Mouse (Mus musculus): ENCODE results near the gene Abcb8.
A peak's percentile ranks its signal among the peaks of the same experiment; 100 is the strongest.
"Not testable (repeated sequence)": the region's sequence is repeated elsewhere in the genome, so short reads cannot be mapped to it uniquely, and the experiment has no call there.

Abcb8 gene

DNA sequence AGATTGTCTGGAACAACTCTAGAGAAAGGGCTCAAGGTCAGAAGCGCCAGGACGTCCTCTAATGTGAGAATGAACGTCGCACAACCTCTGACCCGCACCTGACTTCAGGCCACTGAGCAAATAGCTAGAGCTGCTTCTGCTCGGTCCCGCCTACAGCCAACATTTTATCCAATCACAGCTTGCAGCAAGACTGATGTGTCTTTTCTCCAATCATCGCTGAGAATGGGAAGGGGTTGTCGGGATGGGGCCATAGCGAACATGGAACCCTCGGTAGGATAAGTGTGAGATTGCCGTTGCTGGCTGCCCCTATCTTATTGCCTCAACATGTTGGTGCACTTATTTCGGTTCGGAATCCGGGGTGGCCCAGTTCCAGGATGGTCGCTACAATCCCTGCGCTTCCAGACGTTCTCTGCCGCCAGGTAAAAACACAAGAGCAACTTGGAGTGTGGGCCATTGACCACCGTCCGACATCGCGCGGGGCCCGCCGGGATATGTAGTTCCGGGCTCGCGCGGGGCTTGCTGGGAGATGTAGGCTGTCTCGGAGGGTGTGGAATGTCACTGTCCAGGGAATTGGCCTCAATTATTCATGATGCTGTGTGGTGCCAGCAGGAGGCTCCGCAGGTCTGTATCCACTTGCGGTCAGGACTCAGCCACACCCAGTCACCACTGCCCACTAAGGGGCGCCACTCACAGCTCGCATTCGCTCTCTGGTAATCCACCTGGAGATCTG lies 867 bp downstream of the Abcb8 start:
- peak; percentile 94 for DNase-seq (ENCODE audit: low spot score in 2 of 2)

DNA sequence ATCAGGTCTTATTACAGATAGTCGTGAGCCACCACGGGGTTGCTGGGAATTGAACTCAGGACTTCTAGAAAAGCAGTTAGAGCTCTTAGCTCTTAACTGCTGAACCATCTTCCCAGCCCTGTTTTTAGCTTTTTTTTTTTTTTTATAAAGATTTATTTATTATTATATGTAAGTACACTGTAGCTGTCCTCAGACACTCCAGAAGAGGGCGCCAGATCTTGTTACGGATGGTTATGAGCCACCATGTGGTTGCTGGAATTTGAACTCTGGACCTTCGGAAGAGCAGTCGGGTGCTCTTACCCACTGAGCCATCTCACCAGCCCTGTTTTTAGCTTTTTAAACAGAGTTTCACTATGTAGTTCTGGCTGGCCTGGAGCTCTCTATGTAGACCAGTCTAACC lies 2.8 kb downstream of the Abcb8 start:
- not testable (repeated sequence) for DNase-seq (ENCODE audit: low spot score in 2 of 2)

DNA sequence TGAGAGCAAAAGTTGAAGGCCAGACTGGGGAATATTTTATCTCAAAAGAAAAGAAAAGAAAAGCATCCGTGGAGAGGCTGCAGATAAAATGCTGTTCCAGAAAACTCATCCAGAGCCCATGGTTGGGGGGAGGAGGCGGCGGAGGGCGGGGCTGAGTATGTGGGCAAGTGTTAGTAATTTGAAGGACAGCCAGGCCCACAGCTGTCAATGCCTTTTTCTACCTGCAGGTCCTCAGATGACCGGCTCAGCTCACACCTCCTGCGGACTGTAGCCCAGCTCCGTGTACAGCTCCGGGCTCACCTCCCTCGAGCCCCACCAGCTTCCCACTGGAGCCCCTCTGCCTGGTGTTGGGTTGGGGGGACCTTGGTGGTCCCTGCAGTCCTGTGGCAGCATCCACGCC lies 6.2 kb downstream of the Abcb8 start:
- DNase-seq (ENCODE audit: low spot score in 2 of 2), result no peak

DNA sequence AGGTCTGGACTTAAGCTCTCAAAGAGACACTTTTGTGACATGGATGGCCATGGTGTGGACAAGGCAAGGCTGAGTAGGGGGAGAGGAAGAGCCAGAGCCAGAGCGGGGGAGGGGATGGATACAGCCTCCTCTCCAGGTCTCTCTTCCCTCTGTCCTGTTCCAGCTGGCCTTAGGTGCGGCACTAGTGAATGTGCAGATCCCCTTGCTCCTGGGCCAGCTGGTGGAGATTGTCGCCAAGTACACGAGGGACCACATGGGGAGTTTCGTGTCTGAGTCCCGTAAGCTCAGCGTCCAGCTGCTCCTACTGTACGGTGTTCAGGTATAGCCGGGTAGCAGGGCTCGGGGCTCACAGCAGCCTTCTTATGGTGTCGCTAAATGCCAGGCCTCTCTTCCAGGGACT lies 6.9 kb downstream of the Abcb8 start:
- DNase-seq (ENCODE audit: low spot score in 2 of 2), result no peak

DNA sequence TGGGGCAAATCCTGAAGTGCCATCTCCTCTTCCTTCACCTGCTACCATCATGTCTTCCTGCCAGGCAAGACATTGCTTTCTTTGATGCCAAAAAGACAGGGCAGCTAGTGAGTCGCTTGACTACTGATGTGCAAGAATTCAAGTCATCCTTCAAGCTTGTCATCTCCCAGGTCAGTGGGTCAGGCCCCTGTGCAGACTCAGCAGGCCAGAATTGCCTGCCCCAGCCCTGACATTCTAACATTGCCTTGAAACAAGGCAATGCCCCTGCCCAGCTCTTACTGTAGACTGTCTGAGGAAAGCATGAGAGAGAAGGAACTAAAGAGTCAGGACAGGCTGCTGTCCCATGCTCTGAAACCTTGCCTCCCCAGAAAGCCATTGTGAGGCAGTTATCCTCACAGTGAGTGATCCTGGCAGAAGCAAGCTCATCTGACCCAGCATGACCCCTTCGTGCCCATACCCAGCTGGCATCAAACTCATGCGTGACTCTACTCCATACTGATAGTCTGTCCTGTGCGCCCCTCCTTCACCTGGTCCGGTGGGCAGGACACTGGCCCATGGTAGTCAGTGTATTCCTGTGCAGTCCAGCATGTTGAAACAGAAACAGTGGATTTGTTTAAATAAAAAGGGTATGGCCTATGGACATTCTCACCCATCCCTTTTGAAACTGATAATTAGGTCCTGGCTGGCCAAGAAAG lies 7.6 kb downstream of the Abcb8 start:
- no peak for DNase-seq (ENCODE audit: low spot score in 2 of 2)

DNA sequence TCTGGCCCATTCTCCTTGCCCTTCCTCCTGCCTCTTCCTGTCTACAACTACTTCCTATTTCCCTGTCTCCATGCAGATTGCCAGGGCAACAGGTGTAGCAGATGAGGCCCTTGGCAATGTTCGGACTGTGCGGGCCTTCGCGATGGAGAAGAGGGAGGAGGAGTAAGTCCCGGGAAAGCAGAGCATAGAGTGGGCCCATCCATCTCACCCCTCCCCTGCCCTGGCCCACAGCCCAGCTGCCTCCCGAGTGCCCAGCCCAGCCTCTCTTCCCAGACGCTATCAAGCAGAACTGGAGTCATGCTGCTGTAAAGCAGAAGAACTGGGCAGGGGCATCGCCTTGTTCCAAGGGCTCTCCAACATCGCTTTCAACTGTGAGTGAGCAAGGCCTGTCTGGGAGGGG lies 8.5 kb downstream of the Abcb8 start:
- DNase-seq (ENCODE audit: low spot score in 2 of 2), result no peak

DNA sequence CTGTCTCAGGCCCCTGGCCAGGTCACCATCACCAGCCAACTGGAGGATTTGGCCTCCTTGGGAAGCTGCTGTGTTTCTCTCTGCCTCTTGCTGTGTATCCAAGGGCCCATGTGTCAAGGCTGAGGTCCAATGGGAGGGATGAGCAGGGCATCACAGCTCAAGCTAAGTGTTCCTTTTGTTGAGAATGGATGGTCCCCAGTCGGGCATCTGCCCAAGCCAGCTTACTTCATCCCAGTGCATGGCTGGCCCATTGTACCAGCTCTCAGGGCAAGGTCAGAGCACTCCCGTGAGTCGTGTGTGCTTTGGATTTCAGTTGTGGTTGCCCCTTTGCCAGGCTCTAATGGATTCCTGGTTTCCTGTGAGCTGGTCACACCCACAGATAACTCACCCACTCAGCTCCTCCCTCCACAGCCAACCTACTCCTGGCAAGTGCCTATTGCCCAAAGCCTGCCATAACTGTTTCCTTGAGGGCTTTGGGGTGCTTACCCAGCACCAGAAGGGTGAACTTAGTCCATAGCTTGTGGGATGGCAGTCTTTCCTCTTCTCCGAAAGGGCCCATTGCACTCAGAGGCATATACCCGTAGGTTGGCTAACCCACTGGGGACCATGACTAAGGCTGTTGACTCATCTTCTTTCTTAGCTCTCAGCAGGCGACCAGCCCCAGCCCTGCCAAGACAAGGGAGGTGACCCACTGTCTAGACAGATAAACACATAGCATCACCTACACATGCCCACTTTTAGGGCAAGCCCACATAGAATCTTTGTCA lies 11.3 kb downstream of the Abcb8 start:
- no peak for DNase-seq (ENCODE audit: low spot score in 2 of 2)

DNA sequence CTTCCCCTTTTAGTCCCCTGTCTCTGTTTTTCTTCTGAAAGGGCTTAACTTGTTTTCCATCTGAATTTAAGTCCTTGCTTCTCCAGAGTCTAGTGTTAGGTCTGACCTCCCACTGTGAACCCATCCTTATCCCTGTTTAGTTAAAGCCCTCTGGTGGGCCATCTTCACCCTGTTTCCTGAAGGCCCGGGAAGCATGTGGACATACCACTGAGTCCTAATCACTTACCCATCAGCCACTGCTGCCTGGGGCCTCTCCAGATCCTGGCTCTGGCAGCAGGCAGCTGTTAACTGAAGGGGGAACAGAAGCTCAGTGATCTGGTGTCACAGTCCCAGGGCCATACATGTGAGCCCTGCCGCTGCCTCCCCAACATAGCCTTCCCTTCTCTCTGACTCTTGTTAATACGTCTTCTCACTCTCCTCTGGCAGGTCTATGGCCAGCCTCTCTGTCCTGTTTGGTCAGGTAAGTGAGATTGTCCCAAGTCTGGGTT lies 12.0 kb downstream of the Abcb8 start:
- DNase-seq (ENCODE audit: low spot score in 2 of 2), result no peak

DNA sequence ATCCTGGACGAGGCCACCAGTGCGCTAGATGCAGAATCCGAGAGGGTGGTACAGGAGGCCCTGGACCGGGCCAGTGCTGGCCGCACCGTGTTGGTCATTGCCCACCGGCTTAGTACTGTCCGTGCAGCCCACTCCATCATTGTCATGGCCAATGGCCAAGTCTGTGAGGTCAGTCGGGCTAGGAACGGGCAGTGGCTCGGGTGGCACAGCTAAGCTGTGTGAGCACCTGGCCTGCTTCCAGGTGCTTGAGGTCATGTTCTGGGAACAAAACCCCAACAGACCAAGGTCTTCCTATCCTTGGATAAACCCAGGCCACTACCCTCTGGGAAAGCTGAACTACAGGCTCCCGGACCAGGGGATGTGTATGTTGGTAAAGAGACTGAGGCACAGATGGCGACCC lies 15.2 kb downstream of the Abcb8 start:
- no peak for DNase-seq (ENCODE audit: low spot score in 2 of 2)

DNA sequence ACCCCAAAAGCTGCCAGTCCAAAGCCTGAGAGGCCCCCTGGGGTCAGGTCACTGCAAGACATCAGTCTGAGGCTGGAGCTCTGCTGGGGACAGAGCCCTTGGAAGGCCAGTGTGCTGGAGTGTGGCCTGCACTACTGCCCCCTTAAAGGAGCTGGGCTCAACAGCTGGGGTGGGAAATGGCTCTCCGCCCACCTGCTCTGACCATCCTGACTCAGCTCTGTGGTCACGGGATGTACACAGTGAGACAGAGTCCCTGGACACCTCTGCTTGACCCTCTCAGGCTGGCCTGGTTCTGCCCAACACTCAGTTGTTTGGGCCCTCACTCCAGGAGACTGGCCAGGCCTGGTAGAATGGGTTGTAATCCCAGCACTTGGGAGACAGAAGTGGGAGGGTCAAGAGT lies 16.0 kb downstream of the Abcb8 start:
- DNase-seq (ENCODE audit: low spot score in 2 of 2), result no peak

DNA sequence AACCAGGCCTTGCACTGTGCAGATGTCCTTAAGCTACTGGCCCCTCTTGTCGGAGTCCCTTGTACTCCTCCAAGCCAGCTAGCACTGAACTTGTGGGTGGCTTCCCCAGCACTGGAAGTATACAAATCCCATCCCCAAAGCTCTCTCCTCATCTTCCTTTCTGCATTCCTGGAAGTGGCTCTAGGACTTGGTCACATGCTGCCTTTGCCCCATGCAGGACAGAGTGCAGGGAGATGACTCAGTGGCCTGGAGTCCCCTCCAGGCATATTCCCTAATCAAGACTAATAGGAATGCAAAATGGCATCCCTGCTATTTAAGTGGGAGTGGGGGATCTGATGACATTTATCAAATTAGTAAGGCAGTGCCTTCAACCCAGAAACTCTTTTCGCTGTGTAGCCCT lies 18.6 kb downstream of the Abcb8 start:
- no peak for DNase-seq (ENCODE audit: low spot score in 2 of 2)

DNA sequence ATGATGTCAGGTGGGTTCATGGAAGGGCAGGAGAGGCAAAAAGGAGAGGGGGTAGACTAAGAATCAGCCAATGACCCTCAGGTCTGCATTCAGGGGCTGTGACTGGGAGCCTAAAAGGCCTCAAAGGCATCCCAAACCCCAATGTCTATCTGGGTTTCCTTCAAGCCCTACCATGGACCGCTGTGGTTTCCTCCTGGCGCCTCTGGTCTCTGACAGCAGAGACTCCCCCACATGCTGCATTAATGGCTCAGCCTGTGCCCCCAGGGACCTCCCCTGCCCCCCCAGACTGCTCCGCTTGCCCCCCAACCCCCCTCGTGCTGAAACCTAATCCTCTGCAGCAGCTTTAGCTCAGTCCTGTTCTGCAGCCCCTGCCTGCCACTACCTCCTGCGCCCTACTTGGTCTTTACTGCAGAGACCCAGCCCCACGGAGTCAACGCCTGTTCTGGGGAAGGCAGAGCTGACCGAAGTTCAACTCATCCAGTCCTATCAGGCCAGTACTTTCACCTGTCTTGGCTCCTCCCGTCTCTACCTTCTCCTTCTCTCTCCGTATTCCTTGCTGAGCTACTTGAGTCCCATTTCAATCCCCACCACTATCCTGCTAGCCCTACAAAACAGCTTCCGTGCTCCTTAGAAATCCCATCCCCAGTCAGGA lies 19.7 kb downstream of the Abcb8 start, which contains the start of gene Asic3:
Asic3 (plus strand) TSS at position 351 of the 652 bp plus-strand sequence.
- no peak for DNase-seq (ENCODE audit: low spot score in 2 of 2)

DNA sequence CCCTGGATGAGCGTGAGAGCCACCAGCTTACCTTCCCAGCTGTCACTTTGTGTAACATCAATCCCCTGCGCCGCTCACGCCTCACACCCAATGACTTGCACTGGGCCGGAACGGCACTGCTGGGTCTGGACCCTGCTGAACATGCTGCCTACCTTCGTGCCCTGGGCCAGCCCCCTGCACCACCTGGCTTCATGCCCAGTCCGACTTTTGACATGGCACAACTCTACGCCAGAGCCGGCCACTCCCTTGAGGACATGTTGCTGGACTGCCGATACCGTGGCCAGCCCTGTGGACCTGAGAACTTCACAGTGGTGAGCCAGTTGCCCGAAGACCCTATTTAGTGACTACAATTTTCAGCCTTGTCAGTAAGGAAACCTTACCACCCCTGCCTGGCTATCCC lies 20.5 kb downstream of the Abcb8 start:
- DNase-seq (ENCODE audit: low spot score in 2 of 2), result no peak

DNA sequence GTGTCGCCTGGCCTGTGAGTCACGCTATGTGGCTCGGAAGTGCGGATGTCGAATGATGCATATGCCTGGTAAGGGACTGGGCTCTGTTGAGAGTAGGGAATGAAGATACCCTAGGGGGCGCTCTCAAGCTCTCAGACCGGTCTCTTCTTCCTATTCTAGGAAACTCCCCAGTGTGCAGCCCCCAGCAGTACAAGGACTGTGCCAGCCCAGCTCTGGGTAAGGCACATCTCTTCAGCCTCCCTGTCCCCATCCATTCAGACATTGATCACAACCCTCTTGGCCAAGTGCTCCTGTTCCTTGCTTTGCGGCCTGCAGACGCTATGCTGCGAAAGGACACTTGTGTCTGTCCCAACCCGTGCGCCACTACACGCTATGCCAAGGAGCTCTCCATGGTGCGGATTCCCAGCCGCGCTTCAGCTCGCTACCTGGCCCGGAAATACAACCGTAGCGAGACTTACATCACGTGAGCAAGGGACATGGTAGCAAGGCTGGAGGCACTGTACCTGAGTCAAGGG lies 22.8 kb downstream of the Abcb8 start:
- DNase-seq (ENCODE audit: low spot score in 2 of 2), result peak in 1 of 2 experiments; percentile 59

DNA sequence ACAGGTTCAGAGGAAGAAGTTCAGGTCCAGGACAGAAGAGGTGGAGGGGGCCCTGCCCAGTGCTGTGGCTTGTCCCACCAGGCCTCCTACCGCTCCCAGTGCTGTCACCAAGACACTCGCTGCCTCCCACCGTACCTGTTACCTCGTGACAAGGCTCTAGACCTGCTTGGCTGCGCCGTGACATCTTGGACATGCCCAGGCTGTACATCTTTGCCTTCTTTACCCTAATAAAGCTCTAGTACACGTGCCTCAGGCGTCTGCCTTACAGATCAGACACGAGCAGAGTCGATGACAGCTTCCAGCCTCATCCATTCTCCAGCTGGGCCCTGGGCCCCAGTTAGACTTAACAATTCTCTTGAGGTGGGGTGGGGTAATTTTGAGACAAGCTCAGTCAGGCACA lies 24.1 kb downstream of the Abcb8 start:
- DNase-seq (ENCODE audit: low spot score in 2 of 2), result no peak

DNA sequence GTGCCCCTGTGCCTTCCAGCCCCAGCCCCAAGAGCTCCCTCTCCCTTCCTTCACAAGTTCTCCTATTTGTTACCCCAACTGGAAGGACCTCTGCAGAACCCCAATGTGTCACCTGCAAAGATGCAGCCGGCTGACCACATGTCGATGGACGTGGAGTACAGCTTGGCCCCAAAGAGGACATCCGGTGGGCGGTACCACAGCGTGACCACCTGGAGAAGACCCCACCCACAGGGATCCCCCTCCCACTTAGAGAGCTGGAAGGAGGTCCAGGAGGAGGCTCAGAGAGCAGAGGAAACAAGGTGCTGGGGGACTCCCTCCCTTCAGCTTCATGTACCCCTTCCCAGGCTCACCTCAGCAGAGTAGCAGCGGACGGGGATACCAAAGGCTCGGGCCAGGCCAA lies 26.9 kb downstream of the Abcb8 start:
- no peak for DNase-seq (ENCODE audit: low spot score in 2 of 2)

DNA sequence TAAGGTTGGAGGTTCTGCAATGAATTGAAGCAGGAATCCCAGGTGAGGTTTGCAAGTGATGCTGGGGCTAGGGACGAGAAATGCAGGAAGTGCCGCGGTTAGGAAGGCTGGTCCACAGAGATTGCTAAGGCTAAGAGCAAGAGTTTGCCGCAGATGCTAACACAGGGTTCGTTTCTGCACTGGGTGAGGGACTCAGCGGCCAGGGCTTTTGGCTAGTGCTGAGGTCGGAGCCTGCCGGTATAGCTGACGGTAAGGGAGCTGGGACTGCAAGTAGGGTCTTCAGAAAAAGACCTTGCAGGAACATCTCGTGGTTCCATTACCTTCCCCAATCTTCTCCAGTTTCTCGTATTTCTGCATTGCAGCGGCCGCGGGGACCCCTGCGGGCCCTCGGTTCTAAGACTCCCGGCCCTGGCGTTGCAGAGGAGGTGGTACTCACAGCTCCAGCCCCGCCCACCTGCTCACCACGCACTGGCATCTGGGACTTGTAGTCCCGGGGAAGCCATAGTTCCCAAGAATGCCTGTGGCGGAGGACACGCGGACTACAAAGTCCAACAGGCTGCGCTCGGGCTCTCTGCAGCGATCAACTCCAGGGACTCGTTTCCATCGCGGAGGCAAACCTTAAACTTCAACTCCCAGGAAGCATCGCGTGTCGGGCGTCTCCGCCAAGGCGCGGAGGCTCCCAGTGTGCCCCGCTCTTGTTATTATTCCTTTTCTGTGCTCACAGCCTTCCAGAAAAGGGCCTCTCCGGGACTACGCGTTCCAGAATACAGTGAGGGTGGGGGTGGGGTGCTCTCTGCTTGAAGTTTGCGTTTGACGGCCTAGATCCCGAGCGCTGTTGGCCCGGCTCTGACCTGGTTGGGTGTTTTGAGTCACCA lies 29.9 kb downstream of the Abcb8 start, which contains the start of the genes Cdk5 and Slc4a2:
Cdk5 (minus strand) TSS at position 402 of the 875 bp plus-strand sequence.
Slc4a2 (plus strand) TSS at position 709 of the 875 bp plus-strand sequence.
- DNase-seq (ENCODE audit: low spot score in 2 of 2), result peak; percentile 98 to 99

DNA sequence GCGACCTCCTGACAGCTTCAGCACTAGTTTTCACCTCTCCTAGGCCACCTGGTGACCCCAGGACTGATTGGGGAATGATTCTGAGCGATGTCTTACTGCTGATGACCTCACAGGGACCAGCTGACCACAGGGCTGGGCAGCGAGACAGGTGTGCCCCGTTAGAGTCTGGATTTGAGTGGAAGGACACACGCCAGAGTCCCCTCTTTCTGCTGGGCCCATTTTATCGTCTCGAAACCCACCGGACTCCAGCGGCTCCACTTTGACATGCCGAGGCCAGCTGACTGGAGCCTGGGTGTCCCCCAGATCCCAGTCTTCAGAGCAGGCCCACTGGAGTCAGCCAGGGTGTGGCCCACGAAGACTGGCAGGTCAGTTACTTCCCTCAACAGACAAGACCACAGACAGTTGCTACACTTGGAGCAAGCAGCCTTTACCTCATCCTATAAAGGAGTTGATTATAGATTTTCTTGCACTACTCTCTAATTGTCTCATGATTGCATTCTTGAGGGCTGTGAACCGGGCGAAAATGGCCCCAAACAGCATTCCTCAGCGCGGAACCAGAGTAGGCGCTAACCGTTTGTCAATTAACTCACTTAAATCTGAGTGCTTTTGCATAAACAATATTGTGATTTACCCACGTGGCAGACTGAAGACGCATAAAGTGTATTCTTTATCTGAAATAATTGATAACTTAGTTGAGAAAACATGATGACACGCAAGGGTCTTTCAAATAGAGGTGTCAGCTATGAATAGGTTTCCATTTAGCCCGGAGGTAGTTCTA lies 30.7 kb downstream of the Abcb8 start:
- DNase-seq (ENCODE audit: low spot score in 2 of 2), result no peak

DNA sequence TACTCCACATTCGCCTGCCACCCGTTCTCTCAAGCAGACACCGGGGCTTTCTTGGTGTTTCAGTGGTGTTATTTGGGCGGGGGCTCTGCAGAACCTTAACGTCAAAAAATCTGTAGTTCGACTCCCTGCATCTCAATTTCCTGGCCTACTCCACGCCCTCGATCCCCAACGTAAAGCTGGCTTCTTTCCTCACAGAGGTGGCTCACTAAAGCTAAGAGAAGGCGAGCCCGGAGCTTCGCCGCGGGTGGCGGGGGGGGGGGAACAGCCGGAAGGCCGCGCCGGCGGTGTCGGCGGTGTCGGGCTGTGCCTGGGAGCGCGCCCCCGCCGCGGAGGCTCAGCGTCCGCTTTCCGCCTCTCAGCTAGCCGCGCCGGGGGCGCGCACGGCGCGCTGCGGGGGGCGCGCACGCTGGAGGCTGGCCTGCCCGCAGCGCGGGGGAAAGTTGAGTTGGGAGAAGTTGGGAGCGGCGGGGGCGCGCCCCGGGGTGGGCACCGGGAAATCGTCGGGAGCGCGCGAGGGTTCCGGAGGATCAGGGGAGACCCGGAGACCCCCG lies 31.5 kb downstream of the Abcb8 start:
- DNase-seq (ENCODE audit: low spot score in 2 of 2), result peak; percentile 60 to 76

Data from frontal cortex, postnatal 10 days (tissue).